Mouse (Mus musculus) bone marrow, adult 2 months (tissue): ENCODE measurements around the gene Slc35c2.

Experiments
- CTCF ChIP-seq: fragments of 200-500 bp; IDR thresholded peaks from 2 replicates; pipeline ENCODE4 v1.5.1; 2011; ENCODE audit warnings: low read length, control low read depth; ENCODE audit not compliant: control insufficient read depth, insufficient read depth
- POLR2A ChIP-seq: fragments of 200-500 bp; IDR thresholded peaks from 2 replicates; pipeline ENCODE4 v1.6.1; 2011; ENCODE audit warnings: low read depth, mild to moderate bottlenecking, control low read depth, low read length, borderline replicate concordance; ENCODE audit not compliant: control insufficient read depth

DNA sequence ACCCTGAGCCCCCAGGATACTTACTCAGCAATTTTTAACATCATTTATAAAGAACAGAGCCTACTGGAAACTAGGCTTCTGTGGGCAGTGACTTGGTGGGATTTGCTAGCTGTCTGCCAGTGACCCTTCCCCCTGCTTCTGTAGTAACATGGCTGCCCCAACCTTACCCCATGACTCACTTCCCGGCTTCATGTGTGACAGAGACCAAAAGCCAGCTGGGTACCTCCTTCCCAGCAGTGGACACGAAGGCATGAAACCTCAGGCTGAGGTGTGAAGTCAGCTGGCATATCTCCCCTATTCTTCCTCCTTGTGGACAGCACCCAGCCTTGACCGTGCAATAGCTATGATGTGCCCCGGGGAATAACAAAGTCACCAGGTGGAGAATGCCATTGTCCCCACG lies 41.1 kb upstream of the Slc35c2 start:
- TF ChIP-seq CTCF (no peak), POLR2A (no peak)
